In the genomic region with DNA sequence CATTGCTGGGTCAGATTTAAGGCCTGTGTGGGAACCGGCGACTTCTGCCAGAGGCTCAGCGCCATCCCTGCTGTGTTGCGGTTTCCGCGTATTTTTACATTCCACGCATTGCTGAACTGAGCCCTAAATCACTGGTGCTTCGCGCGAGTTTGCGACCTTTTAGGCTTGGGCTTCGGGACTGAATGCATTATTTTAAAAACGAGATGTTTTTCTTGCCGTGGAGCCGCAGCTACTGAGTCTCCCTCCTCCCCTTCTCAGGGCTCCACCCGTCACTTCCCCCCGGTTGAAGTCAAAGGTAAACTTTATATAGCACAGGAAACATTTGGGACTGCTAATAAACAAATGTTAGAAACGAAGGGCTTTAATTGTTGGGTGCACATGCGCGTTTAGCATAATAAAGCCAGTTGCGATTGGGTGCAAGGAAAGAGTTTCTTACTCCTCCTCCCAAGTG, we compare ENCODE assay signal across 9 mouse cellular contexts.
DNase-seq lines count a peak whose midpoint lies in the region; ATAC-seq lines count a peak whose summit lies in the region.
"Had no signal": no experiment of that assay in that cellular context is flagged by ENCODE, and none has a peak within 500 bp of the region (broad histone marks: within the 10 kb centered on the region; RNA-seq: fewer than 3 reads in every experiment).

No protein-coding gene starts in this region.

- H3K4me3 ChIP-seq in midbrain, embryonic 13.5 days (replicated peaks), result no peak overlapping the region
- H3K4me3 ChIP-seq in midbrain, embryonic 11.5 days (ENCODE audit: low read depth, low read length), result no peak overlapping the region
- peak overlapping the region; percentile 32 for H3K4me3 ChIP-seq in heart, embryonic 16.5 days (ENCODE audit: low read length)
- H3K4me3 ChIP-seq in limb, embryonic 11.5 days (ENCODE audit: low read depth, low read length), result no peak overlapping the region
- peak overlapping the region; percentile 12; the same call in 1 of the 2 replicates for H3K4me3 ChIP-seq in stomach, embryonic 14.5 days (ENCODE audit: low read depth, low read length)
- H3K4me3 ChIP-seq: myocyte had no signal

- H3K9me3 ChIP-seq in midbrain, embryonic 13.5 days, result no peaks in the 10 kb centered on the region
- no peaks in the 10 kb centered on the region for H3K9me3 ChIP-seq in midbrain, embryonic 11.5 days (ENCODE audit: control insufficient read depth, low read length)
- H3K9me3 ChIP-seq in heart, embryonic 16.5 days (replicated peaks; ENCODE audit: control insufficient read depth, low read length), result no peaks in the 10 kb centered on the region
- no peaks in the 10 kb centered on the region for H3K9me3 ChIP-seq in limb, embryonic 11.5 days (ENCODE audit: control insufficient read depth, low read length)
- no peaks in the 10 kb centered on the region for H3K9me3 ChIP-seq in stomach, embryonic 14.5 days (ENCODE audit: control insufficient read depth, low read depth, low read length)

- H3K27me3 ChIP-seq in midbrain, embryonic 13.5 days, result 0 out of 2 replicates have a peak, but pooled peaks cover 3% of the 10 kb centered on the region
- no peaks in the 10 kb centered on the region for H3K27me3 ChIP-seq in midbrain, embryonic 11.5 days (ENCODE audit: control insufficient read depth, insufficient read depth, low read length)
- H3K27me3 ChIP-seq in heart, embryonic 16.5 days (ENCODE audit: control insufficient read depth, insufficient read depth, low read length), result no peaks in the 10 kb centered on the region
- H3K27me3 ChIP-seq in limb, embryonic 11.5 days (ENCODE audit: control insufficient read depth, insufficient read depth, low read length), result no peaks in the 10 kb centered on the region
- H3K27me3 ChIP-seq in stomach, embryonic 14.5 days (ENCODE audit: control insufficient read depth, insufficient read depth, low read length), result no peaks in the 10 kb centered on the region

- H3K36me3 ChIP-seq in midbrain, embryonic 13.5 days, result no peaks in the 10 kb centered on the region
- H3K36me3 ChIP-seq in midbrain, embryonic 11.5 days (ENCODE audit: control insufficient read depth, insufficient read depth, low read length), result no peaks in the 10 kb centered on the region
- H3K36me3 ChIP-seq in heart, embryonic 16.5 days (ENCODE audit: control insufficient read depth, insufficient read depth), result no peaks in the 10 kb centered on the region
- no peaks in the 10 kb centered on the region for H3K36me3 ChIP-seq in limb, embryonic 11.5 days (ENCODE audit: control insufficient read depth, insufficient read depth, low read length)
- no peaks in the 10 kb centered on the region for H3K36me3 ChIP-seq in stomach, embryonic 14.5 days (ENCODE audit: control insufficient read depth, insufficient read depth, low read length)

- 39% methylated on average over 21 of the region's 21 CpGs for WGBS in midbrain, embryonic 13.5 days
- WGBS in midbrain, embryonic 11.5 days, result 38% methylated on average over 21 of the region's 21 CpGs
- 31% methylated on average over 21 of the region's 21 CpGs for WGBS in heart, embryonic 16.5 days
- 27% methylated on average over 21 of the region's 21 CpGs for WGBS in limb, embryonic 11.5 days
- 22% methylated on average over 21 of the region's 21 CpGs for WGBS in stomach, embryonic 14.5 days

- H3K27ac ChIP-seq in midbrain, embryonic 13.5 days, result 0 out of 2 replicates have a peak overlapping the region, but pooled peaks have one; percentile 21
- no peak overlapping the region for H3K27ac ChIP-seq in midbrain, embryonic 11.5 days (ENCODE audit: low read depth, low read length)
- H3K27ac ChIP-seq in heart, embryonic 16.5 days (ENCODE audit: low read length), result peak overlapping the region; percentile 76
- no peak overlapping the region for H3K27ac ChIP-seq in limb, embryonic 11.5 days (replicated peaks; ENCODE audit: low read depth, low read length)
- peak overlapping the region; percentile 7; the same call in 1 of the 2 replicates for H3K27ac ChIP-seq in stomach, embryonic 14.5 days (ENCODE audit: low read length)

- no peak for ATAC-seq in midbrain, embryonic 13.5 days
- no peak for ATAC-seq in midbrain, embryonic 11.5 days (ENCODE audit: low FRiP score)
- no peak for ATAC-seq in heart, embryonic 16.5 days (replicated peaks; ENCODE audit: extremely low read depth, insufficient read depth, low FRiP score)
- ATAC-seq in limb, embryonic 11.5 days (ENCODE audit: insufficient number of reproducible peaks, low FRiP score, low TSS enrichment, low read depth), result no peak
- ATAC-seq in stomach, embryonic 14.5 days (ENCODE audit: insufficient number of reproducible peaks, insufficient read depth, low FRiP score, low read depth), result no peak
- no peak for ATAC-seq in monocyte, adult 5-6 weeks (replicated peaks; ENCODE audit: insufficient number of reproducible peaks, low FRiP score, low TSS enrichment, poor library complexity, severe bottlenecking)

- DNase-seq in midbrain, embryonic 11.5 days (ENCODE audit: low spot score, missing footprints), result no peak
- peak; percentile 50 for DNase-seq in limb, embryonic 11.5 days (ENCODE audit: low spot score)
- no peak for DNase-seq in cerebellum, adult 11-12 months
- no peak for DNase-seq in cerebellum, postnatal 14 days

- H3K4me1 ChIP-seq in midbrain, embryonic 13.5 days (replicated peaks), result peaks cover 51% of the 10 kb centered on the region
- H3K4me1 ChIP-seq in midbrain, embryonic 11.5 days (ENCODE audit: control insufficient read depth, insufficient read depth, low read length), result peaks cover 13% of the 10 kb centered on the region
- H3K4me1 ChIP-seq in heart, embryonic 16.5 days (ENCODE audit: control insufficient read depth, insufficient read depth, low read length), result peaks cover 18% of the 10 kb centered on the region
- H3K4me1 ChIP-seq in limb, embryonic 11.5 days (ENCODE audit: control insufficient read depth, insufficient read depth, low read length), result peaks cover 27% of the 10 kb centered on the region
- H3K4me1 ChIP-seq in stomach, embryonic 14.5 days (ENCODE audit: control insufficient read depth, insufficient read depth, low read length), result 0 out of 2 replicates have a peak, but pooled peaks cover 11% of the 10 kb centered on the region

- no peak overlapping the region for H3K9ac ChIP-seq in midbrain, embryonic 13.5 days (replicated peaks)
- no peak overlapping the region for H3K9ac ChIP-seq in midbrain, embryonic 11.5 days (ENCODE audit: low read length)
- H3K9ac ChIP-seq in heart, embryonic 16.5 days (ENCODE audit: low read length), result peak overlapping the region; percentile 62; the same call in 1 of the 2 replicates
- H3K9ac ChIP-seq in limb, embryonic 11.5 days (ENCODE audit: low read length), result no peak overlapping the region; the same call in 1 of the 2 replicates
- H3K9ac ChIP-seq in stomach, embryonic 14.5 days (replicated peaks; ENCODE audit: low read depth, low read length), result no peak overlapping the region; the same call in 1 of the 2 replicates

- H3K4me2 ChIP-seq in midbrain, embryonic 13.5 days (replicated peaks), result no peak overlapping the region
- no peak overlapping the region for H3K4me2 ChIP-seq in midbrain, embryonic 11.5 days
- H3K4me2 ChIP-seq in heart, embryonic 16.5 days (ENCODE audit: low read depth, low read length), result peak overlapping the region; percentile 55
- peak overlapping the region; percentile 10; the same call in 1 of the 2 replicates for H3K4me2 ChIP-seq in limb, embryonic 11.5 days (ENCODE audit: low read depth, severe bottlenecking)
- H3K4me2 ChIP-seq in stomach, embryonic 14.5 days (replicated peaks; ENCODE audit: low read depth, low read length), result peak overlapping the region; percentile 28; the same call in 1 of the 2 replicates

Comparison
In these comparisons a context has a peak if more than half of its experiments do, and no peak if none do; other contexts are left out.
1. H3K27ac ChIP-seq: peak in midbrain, embryonic 13.5 days (single experiment), heart, embryonic 16.5 days (single experiment) and stomach, embryonic 14.5 days (single experiment); none in midbrain, embryonic 11.5 days (single experiment) and limb, embryonic 11.5 days (single experiment).
2. H3K4me2 ChIP-seq: peak in heart, embryonic 16.5 days (single experiment), limb, embryonic 11.5 days (single experiment) and stomach, embryonic 14.5 days (single experiment); none in midbrain, embryonic 13.5 days (single experiment) and midbrain, embryonic 11.5 days (single experiment).
3. H3K4me3 ChIP-seq: peak in heart, embryonic 16.5 days (single experiment) and stomach, embryonic 14.5 days (single experiment); none in midbrain, embryonic 13.5 days (single experiment), midbrain, embryonic 11.5 days (single experiment) and limb, embryonic 11.5 days (single experiment).